23 mouse cellular contexts compared by ENCODE assay signal in the genomic region with DNA sequence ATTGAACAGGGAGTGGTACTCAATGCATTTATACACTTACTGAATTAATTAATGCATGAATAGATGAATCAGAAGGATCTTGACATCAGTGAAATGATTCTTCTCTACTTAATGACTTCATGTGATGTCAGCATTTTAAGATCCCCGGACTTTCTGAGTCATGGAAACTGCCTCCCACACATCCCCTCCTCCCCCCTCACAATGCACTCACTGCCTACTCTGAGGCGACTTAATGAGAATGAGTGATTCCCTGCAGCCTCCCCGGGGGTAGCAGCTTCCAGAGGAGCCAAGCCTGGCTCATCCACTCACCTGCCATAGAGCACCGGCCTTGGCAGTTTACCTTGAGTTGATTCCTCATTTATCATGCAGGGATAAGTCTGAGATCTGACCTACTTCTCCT. TPM values are rescaled to one million over a fixed set of nuclear protein-coding genes. Genes with fewer than 3 reads are reported as not detected.
DNase-seq lines count a peak whose midpoint lies in the region; ATAC-seq and TF ChIP-seq lines count a peak whose summit lies in the region.
"Had no signal": no experiment of that assay in that cellular context is flagged by ENCODE, and none has a peak within 500 bp of the region (broad histone marks: within the 10 kb centered on the region; RNA-seq: fewer than 3 reads in every experiment).

No protein-coding gene starts in this region.

- H3K4me2 ChIP-seq in midbrain, postnatal 0 days (ENCODE audit: low read depth, low read length, poor library complexity, severe bottlenecking) = no peak overlapping the region
- H3K4me2 ChIP-seq: midbrain, embryonic 12.5 days; neural tube, embryonic 12.5 days had no signal

- no peaks in the 10 kb centered on the region for H3K4me1 ChIP-seq in midbrain, postnatal 0 days (ENCODE audit: insufficient read depth, low read length)
- H3K4me1 ChIP-seq: midbrain, embryonic 12.5 days had no signal

- ATAC-seq in CD4-positive, CD25-positive, alpha-beta regulatory T cell, adult 4 months = no peak
- ATAC-seq in midbrain, postnatal 0 days (ENCODE audit: low FRiP score) = no peak
- ATAC-seq: inflammation-experienced regulatory T-cells, adult 6 months had no signal

- H3K9ac ChIP-seq in midbrain, postnatal 0 days (replicated peaks; ENCODE audit: low read length, poor library complexity, severe bottlenecking) = no peak overlapping the region
- H3K9ac ChIP-seq: midbrain, embryonic 12.5 days; neural tube, embryonic 12.5 days had no signal

- H3K9me3 ChIP-seq in midbrain, postnatal 0 days (ENCODE audit: low read length) = no peaks in the 10 kb centered on the region
- H3K9me3 ChIP-seq: forebrain, embryonic 10.5 days; heart, embryonic 10.5 days; hindbrain, embryonic 10.5 days; midbrain, embryonic 12.5 days; neural tube, embryonic 12.5 days had no signal

- TF ChIP-seq CTCF in midbrain, postnatal 0 days (IDR thresholded peaks at IDR 0.05) = no peak

- DNase-seq in CD4-positive, CD25-positive, alpha-beta regulatory T cell, adult 2 months (ENCODE audit: low read depth, low spot score) = peak; percentile 42
- peak; percentile 59 for DNase-seq in right cerebral cortex, adult 18-20 months
- no peak for DNase-seq in right cerebral cortex, postnatal 25 days
- peak; percentile 54 to 57 for DNase-seq in adrenal gland, postnatal 36 days
- DNase-seq in lung, adult 18-20 months = no peak
- no peak for DNase-seq in midbrain, postnatal 0 days (ENCODE audit: low spot score)
- no peak for DNase-seq in gastrocnemius, postnatal 25 days
- DNase-seq: cerebellum, adult 18-20 months; gastrocnemius, postnatal 14 days; kidney, postnatal 10 days; layer of hippocampus, postnatal 36 days; left cerebral cortex, postnatal 4 days; liver; lung, postnatal 10 days; thymus, postnatal 14 days had no signal

- H3K27ac ChIP-seq in midbrain, postnatal 0 days (ENCODE audit: low read depth, low read length) = no peak overlapping the region
- H3K27ac ChIP-seq: forebrain, embryonic 10.5 days; hindbrain, embryonic 10.5 days; layer of hippocampus, adult 2 months; midbrain, embryonic 12.5 days; neural tube, embryonic 12.5 days had no signal

- H3K4me3 ChIP-seq in midbrain, postnatal 0 days (ENCODE audit: low read depth, low read length) = no peak overlapping the region
- H3K4me3 ChIP-seq: forebrain, embryonic 10.5 days; heart, embryonic 10.5 days; hindbrain, embryonic 10.5 days; layer of hippocampus, adult 2 months; midbrain, embryonic 12.5 days; neural tube, embryonic 12.5 days had no signal

- no peaks in the 10 kb centered on the region for H3K27me3 ChIP-seq in midbrain, postnatal 0 days (ENCODE audit: insufficient read depth, low read length)
- H3K27me3 ChIP-seq: midbrain, embryonic 12.5 days; neural tube, embryonic 12.5 days had no signal

- 34% methylated on average over 4 of the region's 4 CpGs for WGBS in midbrain, postnatal 0 days

- H3K36me3 ChIP-seq in midbrain, postnatal 0 days (ENCODE audit: insufficient read depth, low read length) = no peaks in the 10 kb centered on the region
- H3K36me3 ChIP-seq: forebrain, embryonic 10.5 days; heart, embryonic 10.5 days; hindbrain, embryonic 10.5 days; midbrain, embryonic 12.5 days; neural tube, embryonic 12.5 days had no signal

RNA-seq across cellular contexts. Expression of a gene that starts 27.9 kb away (rescaled TPM):
- polyA plus RNA-seq in CD4-positive, CD25-positive, alpha-beta regulatory T cell, adult 4 months (2017; shearing (Covaris generic)) = 1 to 10 TPM; 3.0 to 5.8 TPM
- 10 to 100 TPM; 16.9 to 20.5 TPM for total RNA-seq in adrenal gland, postnatal 36 days (2021)
- total RNA-seq in midbrain, postnatal 0 days (2014; rRNA removed) = 18.6 and 18.8 TPM in 2 replicates
- 9.6 and 12.9 TPM in 2 replicates for polyA plus RNA-seq in midbrain, postnatal 0 days (2015; fragmentation: Nextera tagmentation; extraction: Ambion mirVana)
- 10 to 100 TPM; 17.8 to 19.5 TPM for total RNA-seq in gastrocnemius, postnatal 25 days (2021)

RNA-seq across cellular contexts. Expression of a gene that starts 46.0 kb away (rescaled TPM):
- 10 to 100 TPM; 25.6 to 42.4 TPM for polyA plus RNA-seq in CD4-positive, CD25-positive, alpha-beta regulatory T cell, adult 4 months (2017; shearing (Covaris generic))
- 100 to 1,000 TPM; 145 to 272 TPM for total RNA-seq in adrenal gland, postnatal 36 days (2021)
- total RNA-seq in midbrain, postnatal 0 days (2014; rRNA removed) = 124 and 147 TPM in 2 replicates
- 162 and 177 TPM in 2 replicates for polyA plus RNA-seq in midbrain, postnatal 0 days (2015; fragmentation: Nextera tagmentation; extraction: Ambion mirVana)
- total RNA-seq in gastrocnemius, postnatal 25 days (2021) = over 10,000 TPM; 20,359 to 26,033 TPM

RNA-seq across cellular contexts. Expression of a gene that starts 57.3 kb away (rescaled TPM):
- 100 to 1,000 TPM; 155 to 182 TPM for polyA plus RNA-seq in CD4-positive, CD25-positive, alpha-beta regulatory T cell, adult 4 months (2017; shearing (Covaris generic))
- total RNA-seq in adrenal gland, postnatal 36 days (2021) = 100 to 1,000 TPM; 270 to 313 TPM
- 45.8 and 51.7 TPM in 2 replicates for total RNA-seq in midbrain, postnatal 0 days (2014; rRNA removed)
- polyA plus RNA-seq in midbrain, postnatal 0 days (2015; fragmentation: Nextera tagmentation; extraction: Ambion mirVana) = 160 and 168 TPM in 2 replicates
- 100 to 1,000 TPM; 198 to 200 TPM for total RNA-seq in gastrocnemius, postnatal 25 days (2021)

Comparison
In these comparisons a context has a peak if more than half of its experiments do, and no peak if none do; other contexts are left out.
1. DNase-seq: peak in CD4-positive, CD25-positive, alpha-beta regulatory T cell, adult 2 months (single experiment), right cerebral cortex, adult 18-20 months (single experiment) and adrenal gland, postnatal 36 days (2 of 2); none in right cerebral cortex, postnatal 25 days (single experiment), lung, adult 18-20 months (0 of 2), midbrain, postnatal 0 days (single experiment) and gastrocnemius, postnatal 25 days (single experiment).
2. RNA of a gene that starts 46.0 kb away (total RNA-seq): 20,359 to 26,033 TPM in gastrocnemius, postnatal 25 days; 145 to 272 TPM in adrenal gland, postnatal 36 days and 124 to 147 TPM in midbrain, postnatal 0 days; every median in the first group is over 10 times any median in the second.